Mouse (Mus musculus) liver, embryonic 11.5 days (tissue): Measurements from ENCODE around the gene Maml3. TPM values are rescaled to one million over a fixed set of nuclear protein-coding genes. Genes with fewer than 3 reads are reported as not detected.

Source experiments
- ATAC-seq: fragments of 200-750 bp; cut with Nextera tagmentation; replicated peaks from 2 replicates; pipeline ENCODE4 v1.8.0; 2017; ENCODE audit warnings: moderate number of reproducible peaks, mild to moderate bottlenecking, moderate TSS enrichment, moderate library complexity; ENCODE audit not compliant: low FRiP score
- DNase-seq: peaks from one replicate; pipeline ENCODE4 v3.0.0-alpha.2; 2017; ENCODE audit warnings: low spot score
- H3K27ac ChIP-seq: fragments of 300-500 bp; sonication (generic); 2 replicates; pipeline ENCODE4 v1.5.1; 2014; ENCODE audit warnings: mild to moderate bottlenecking, low read depth, low read length, control low read depth
- H3K27me3 ChIP-seq: fragments of 300-500 bp; sonication (generic); replicated peaks from 2 replicates; pipeline ENCODE4 v1.6.1; 2014; ENCODE audit warnings: low read length, mixed read lengths; ENCODE audit not compliant: control insufficient read depth, insufficient read depth
- H3K36me3 ChIP-seq: fragments of 300-500 bp; sonication (generic); 2 replicates; pipeline ENCODE4 v1.6.1; 2014; ENCODE audit warnings: mild to moderate bottlenecking, low read length, moderate library complexity, mixed read lengths; ENCODE audit not compliant: control insufficient read depth, insufficient read depth
- H3K4me1 ChIP-seq: fragments of 300-500 bp; sonication (generic); replicated peaks from 2 replicates; pipeline ENCODE4 v1.6.1; 2014; ENCODE audit warnings: low read length, mixed read lengths; ENCODE audit not compliant: control insufficient read depth, insufficient read depth
- H3K4me2 ChIP-seq: fragments of 300-500 bp; sonication (generic); 2 replicates; pipeline ENCODE4 v1.6.1; 2014; ENCODE audit warnings: mild to moderate bottlenecking, control low read depth, moderate library complexity
- H3K4me3 ChIP-seq: fragments of 300-500 bp; sonication (generic); 2 replicates; pipeline ENCODE4 v1.5.1; 2014; ENCODE audit warnings: low read depth, low read length, control low read depth
- H3K9ac ChIP-seq: fragments of 300-500 bp; sonication (generic); 2 replicates; pipeline ENCODE4 v1.6.1; 2014; ENCODE audit warnings: low read depth, low read length, control low read depth
- H3K9me3 ChIP-seq: fragments of 300-500 bp; sonication (generic); 2 replicates; pipeline ENCODE4 v1.6.1; 2016; ENCODE audit warnings: low read length, inconsistent platforms, mixed read lengths; ENCODE audit not compliant: control insufficient read depth
- WGBS: fragments of 180-500 bp; shearing (Covaris S2); extraction: QIAGEN DNeasy Blood & Tissue Kit; methylation state at CpG from one replicate; pipeline ENCODE4 v1.1.7; 2014; 5-methylcytosine and 5-hydroxymethylcytosine counted together
- polyA plus RNA-seq: library from polyadenylated mRNA; unstranded; fragments of >200 nt; fragmentation: Nextera tagmentation; extraction: Ambion mirVana; gene quantifications from 2 replicates; pipeline ENCODE4 v1.2.1, GENCODE M21; 2014

Maml3 gene
- polyA plus RNA-seq, 1 experiment from 2014 or later, result 3.1 TPM

- Histone ChIP-seq H3K4me2 (no peak overlapping the region), H3K9ac (no peak overlapping the region), H3K9me3 (no peaks in the 10 kb centered on the region), H3K36me3 (no peaks in the 10 kb centered on the region), H3K4me1 (no peaks in the 10 kb centered on the region), H3K27me3 (no peaks in the 10 kb centered on the region), H3K27ac (no peak overlapping the region), H3K4me3 (no peak overlapping the region)
- DNase-seq (no peak), ATAC-seq (no peak)
- WGBS, result 90% methylated on average over 13 of the region's 13 CpGs
Measured at GRCm38 (mm10) chr3:51934531-51935485, 170.1 kb downstream of the Maml3 start.

DNA sequence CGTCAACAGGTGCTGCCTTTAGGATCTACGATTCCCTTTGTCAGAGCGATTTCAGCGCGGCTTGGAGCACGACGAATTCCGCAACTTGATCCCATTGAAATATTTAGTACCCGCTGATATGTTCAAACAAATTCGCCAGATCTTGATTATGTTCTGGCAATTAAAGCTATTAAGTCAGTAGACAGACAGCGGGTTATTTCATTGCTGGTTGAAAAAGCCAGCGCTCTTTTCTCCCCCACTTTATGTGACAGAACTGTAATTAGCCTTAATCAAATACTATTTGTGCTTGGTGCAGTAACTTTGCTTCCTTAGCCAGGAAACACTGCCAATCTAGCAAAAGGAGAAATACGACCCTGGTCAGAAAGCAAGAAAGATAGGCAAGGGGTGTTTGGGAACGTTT, 176.7 kb downstream of the Maml3 start:
- 92% methylated on average over 14 of the region's 14 CpGs for WGBS
- Histone ChIP-seq H3K9me3 (no peaks in the 10 kb centered on the region), H3K4me3 (no peak overlapping the region), H3K4me1 (no peaks in the 10 kb centered on the region; the same call in 1 of the 2 replicates), H3K27me3 (no peaks in the 10 kb centered on the region), H3K36me3 (no peaks in the 10 kb centered on the region), H3K4me2 (no peak overlapping the region), H3K9ac (no peak overlapping the region), H3K27ac (no peak overlapping the region)
- DNase-seq (no peak), ATAC-seq (no peak)

DNA sequence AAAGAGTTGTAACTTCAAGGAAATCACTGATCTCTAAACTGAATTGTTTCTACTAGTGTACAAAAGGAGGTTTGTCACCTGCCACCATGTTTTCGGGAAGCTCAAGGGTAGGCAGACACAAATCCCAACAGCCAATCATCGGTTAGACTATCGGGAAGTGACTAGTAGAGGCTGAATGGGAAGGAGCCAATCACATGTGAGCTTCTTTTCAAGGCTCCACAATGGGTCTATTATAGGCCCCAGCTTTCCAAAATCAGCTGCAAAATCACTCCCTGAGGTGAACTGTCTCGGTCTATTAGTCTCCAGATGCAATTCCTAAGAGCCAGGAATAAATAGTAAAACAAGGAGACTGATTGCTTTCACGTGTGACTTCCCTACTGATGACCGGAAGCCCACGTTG, 177.3 kb downstream of the Maml3 start:
- DNase-seq (no peak), ATAC-seq (no peak)
- H3K4me1 ChIP-seq, result no peaks in the 10 kb centered on the region; the same call in 1 of the 2 replicates
- H3K36me3 ChIP-seq, result no peaks in the 10 kb centered on the region
- no peak overlapping the region for H3K9ac ChIP-seq
- no peak overlapping the region for H3K4me3 ChIP-seq
- WGBS, result 87% methylated on average over 7 of the region's 7 CpGs
- no peak overlapping the region for H3K4me2 ChIP-seq
- no peaks in the 10 kb centered on the region for H3K27me3 ChIP-seq
- H3K9me3 ChIP-seq, result no peaks in the 10 kb centered on the region
- no peak overlapping the region for H3K27ac ChIP-seq

DNA sequence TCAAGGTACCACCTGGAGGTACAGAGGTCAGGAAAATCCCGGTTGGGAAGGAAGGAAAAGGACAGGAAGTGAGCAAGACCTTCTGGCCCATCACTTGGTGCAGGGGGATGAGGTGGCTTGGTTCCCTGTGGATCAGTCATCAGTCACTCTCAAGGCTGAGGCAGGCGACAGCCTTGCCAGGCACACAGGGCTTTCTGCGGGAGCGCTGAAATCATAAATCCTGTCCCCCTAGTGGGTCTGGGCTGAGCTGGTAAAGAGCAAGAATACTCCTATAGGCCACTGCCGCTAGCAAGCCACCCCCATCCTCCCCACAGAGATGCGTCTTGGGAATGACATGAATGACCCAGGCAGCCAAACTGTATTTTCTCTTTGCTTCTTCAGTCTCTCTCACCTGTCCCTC, 177.8 kb downstream of the Maml3 start:
- WGBS, result 62% methylated on average over 6 of the region's 6 CpGs
- DNase-seq (no peak), ATAC-seq (no peak)
- Histone ChIP-seq H3K4me1 (no peaks in the 10 kb centered on the region; the same call in 1 of the 2 replicates), H3K4me2 (no peak overlapping the region), H3K27ac (no peak overlapping the region), H3K9me3 (no peaks in the 10 kb centered on the region), H3K9ac (no peak overlapping the region), H3K36me3 (no peaks in the 10 kb centered on the region), H3K4me3 (no peak overlapping the region), H3K27me3 (no peaks in the 10 kb centered on the region)

DNA sequence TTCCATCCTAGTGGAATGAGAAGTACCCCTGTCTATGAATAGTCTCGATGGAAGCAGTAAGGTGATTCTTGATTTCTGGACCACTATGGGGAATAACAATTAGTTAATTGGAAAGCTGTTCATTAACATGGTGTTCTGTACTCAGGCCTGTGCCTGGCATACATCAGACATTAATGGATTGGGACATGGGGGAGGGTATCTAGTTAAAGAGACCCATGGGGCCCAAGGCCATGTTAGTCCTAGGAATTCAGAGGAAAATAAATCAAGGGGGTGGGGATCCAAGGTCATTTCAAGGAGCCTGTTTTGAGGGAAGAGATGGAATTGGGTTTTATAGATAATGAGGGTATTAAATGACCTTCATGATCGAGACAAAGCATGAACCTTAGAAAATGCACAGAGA, 179.1 kb downstream of the Maml3 start:
- no peaks in the 10 kb centered on the region for H3K27me3 ChIP-seq
- 68% methylated on average over 2 of the region's 2 CpGs for WGBS
- no peak for DNase-seq
- H3K4me1 ChIP-seq, result no peaks in the 10 kb centered on the region; the same call in 1 of the 2 replicates
- H3K9me3 ChIP-seq, result no peaks in the 10 kb centered on the region
- no peaks in the 10 kb centered on the region for H3K36me3 ChIP-seq
- no peak overlapping the region for H3K27ac ChIP-seq
- no peak overlapping the region for H3K4me3 ChIP-seq
- H3K9ac ChIP-seq, result no peak overlapping the region
- H3K4me2 ChIP-seq, result no peak overlapping the region
- no peak for ATAC-seq

- ATAC-seq, result no peak
- Histone ChIP-seq H3K36me3 (no peaks in the 10 kb centered on the region), H3K4me1 (no peaks in the 10 kb centered on the region; the same call in 1 of the 2 replicates), H3K4me3 (no peak overlapping the region), H3K4me2 (no peak overlapping the region), H3K27me3 (no peaks in the 10 kb centered on the region), H3K9me3 (no peaks in the 10 kb centered on the region), H3K9ac (no peak overlapping the region), H3K27ac (no peak overlapping the region)
- no peak for DNase-seq
- WGBS, result 52% methylated on average over 5 of the region's 5 CpGs
Measured at GRCm38 (mm10) chr3:51924636-51925035, 180.2 kb downstream of the Maml3 start.

- no peak for ATAC-seq
- Histone ChIP-seq H3K4me2 (no peak overlapping the region), H3K4me1 (no peaks in the 10 kb centered on the region; the same call in 1 of the 2 replicates), H3K27ac (no peak overlapping the region), H3K27me3 (no peaks in the 10 kb centered on the region), H3K36me3 (no peaks in the 10 kb centered on the region), H3K4me3 (no peak overlapping the region), H3K9me3 (no peaks in the 10 kb centered on the region), H3K9ac (no peak overlapping the region)
- 86% methylated on average over 6 of the region's 6 CpGs for WGBS
- DNase-seq, result no peak
Measured at GRCm38 (mm10) chr3:51923800-51924199, 181.1 kb downstream of the Maml3 start.

GRCm38 (mm10) chr3:51916902-51917301, 188.0 kb downstream of the Maml3 start:
- H3K9me3 ChIP-seq, result no peaks in the 10 kb centered on the region
- no peaks in the 10 kb centered on the region for H3K36me3 ChIP-seq
- ATAC-seq, result peak; percentile 18; the same call in 1 of the 2 replicates
- H3K9ac ChIP-seq, result no peak overlapping the region
- no peak overlapping the region for H3K4me3 ChIP-seq
- WGBS, result 74% methylated on average over 4 of the region's 4 CpGs
- H3K4me1 ChIP-seq, result peaks cover 34% of the 10 kb centered on the region
- no peak for DNase-seq
- H3K4me2 ChIP-seq, result no peak overlapping the region; the same call in 1 of the 2 replicates
- no peaks in the 10 kb centered on the region for H3K27me3 ChIP-seq
- no peak overlapping the region; the same call in 1 of the 2 replicates for H3K27ac ChIP-seq
